ENCODE assay signal across 11 mouse cellular contexts in genomic region chr2:91258830-91259229, GRCm38 (mm10). TPM values are rescaled to one million over a fixed set of nuclear protein-coding genes. Genes with fewer than 3 reads are reported as not detected.
DNase-seq lines count a peak whose midpoint lies in the region; ATAC-seq and TF ChIP-seq lines count a peak whose summit lies in the region.
"Had no signal": no experiment of that assay in that cellular context is flagged by ENCODE, and none has a peak within 500 bp of the region (broad histone marks: within the 10 kb centered on the region; RNA-seq: fewer than 3 reads in every experiment).

No protein-coding gene starts in this region.

- DNase-seq in heart, adult 8-10 months (ENCODE audit: low spot score): no peak
- DNase-seq in left cerebral cortex, adult 2 months (ENCODE audit: extremely low spot score in 1 of 2, low spot score in 2 of 2): no peak
- no peak for DNase-seq in left cerebral cortex, postnatal 10 days (ENCODE audit: extremely low spot score in 1 of 2, low spot score in 2 of 2)
- DNase-seq in adipocyte (ENCODE audit: low spot score): no peak
- DNase-seq: B cell, adult 2 months; kidney, adult 18-20 months had no signal

- H3K27ac ChIP-seq in heart, embryonic 12.5 days (ENCODE audit: poor library complexity, severe bottlenecking): no peak overlapping the region
- H3K27ac ChIP-seq in left cerebral cortex, adult 2 months: peak overlapping the region; percentile 79
- H3K27ac ChIP-seq in limb, embryonic 13.5 days: peak overlapping the region; percentile 92; the same call in 1 of the 2 replicates
- H3K27ac ChIP-seq in neural tube, embryonic 14.5 days (ENCODE audit: low read depth, low read length): no peak overlapping the region
- H3K27ac ChIP-seq in midbrain, embryonic 16.5 days (ENCODE audit: low read length): no peak overlapping the region
- H3K27ac ChIP-seq: macrophage had no signal

- peaks cover 20% of the 10 kb centered on the region for H3K36me3 ChIP-seq in heart, embryonic 12.5 days
- peaks cover 36% of the 10 kb centered on the region for H3K36me3 ChIP-seq in limb, embryonic 13.5 days
- no peaks in the 10 kb centered on the region for H3K36me3 ChIP-seq in neural tube, embryonic 14.5 days (ENCODE audit: control insufficient read depth, insufficient read depth, low read length)
- H3K36me3 ChIP-seq in midbrain, embryonic 16.5 days (ENCODE audit: control insufficient read depth, insufficient read depth, low read length): no peaks in the 10 kb centered on the region

- WGBS in heart, embryonic 12.5 days: 47% methylated on average over 1 of the region's 1 CpGs
- 67% methylated on average over 1 of the region's 1 CpGs for WGBS in limb, embryonic 13.5 days
- WGBS in neural tube, embryonic 14.5 days: 58% methylated on average over 1 of the region's 1 CpGs
- WGBS in midbrain, embryonic 16.5 days: 61% methylated on average over 1 of the region's 1 CpGs

- TF ChIP-seq CTCF in left cerebral cortex, adult 2 months (IDR thresholded peaks at IDR 0.05): no peak

- intact Hi-C loops in left cerebral cortex, adult 2 months (cut with DNase I): loop anchor here (5.0 kb wide), 1 partner anchor 142 kb away; the partner anchor contains the start of gene Mybpc3
- intact Hi-C loops in left cerebral cortex, postnatal 10 days (cut with DNase I): no loop called here

- no peak overlapping the region for H3K4me3 ChIP-seq in heart, embryonic 12.5 days
- H3K4me3 ChIP-seq in left cerebral cortex, adult 2 months: no peak overlapping the region
- H3K4me3 ChIP-seq in limb, embryonic 13.5 days: peak overlapping the region; percentile 71; the same call in 1 of the 2 replicates
- no peak overlapping the region for H3K4me3 ChIP-seq in neural tube, embryonic 14.5 days (ENCODE audit: low read depth, low read length)
- no peak overlapping the region for H3K4me3 ChIP-seq in midbrain, embryonic 16.5 days (ENCODE audit: low read depth, low read length)

- no peaks in the 10 kb centered on the region for H3K9me3 ChIP-seq in heart, embryonic 12.5 days (replicated peaks)
- no peaks in the 10 kb centered on the region for H3K9me3 ChIP-seq in limb, embryonic 13.5 days
- H3K9me3 ChIP-seq in neural tube, embryonic 14.5 days (ENCODE audit: control insufficient read depth, low read length): no peaks in the 10 kb centered on the region
- no peaks in the 10 kb centered on the region for H3K9me3 ChIP-seq in midbrain, embryonic 16.5 days (replicated peaks; ENCODE audit: control insufficient read depth, low read length, poor library complexity, severe bottlenecking)

- peak overlapping the region; percentile 76; the same call in 1 of the 2 replicates for H3K9ac ChIP-seq in heart, embryonic 12.5 days
- H3K9ac ChIP-seq in limb, embryonic 13.5 days: no peak overlapping the region
- no peak overlapping the region for H3K9ac ChIP-seq in neural tube, embryonic 14.5 days (replicated peaks; ENCODE audit: low read depth, low read length)
- no peak overlapping the region for H3K9ac ChIP-seq in midbrain, embryonic 16.5 days (ENCODE audit: low read depth, low read length)

- no peak for ATAC-seq in heart, embryonic 12.5 days (ENCODE audit: insufficient number of reproducible peaks, low FRiP score)
- no peak for ATAC-seq in limb, embryonic 13.5 days (ENCODE audit: low FRiP score, low read depth)
- ATAC-seq in neural tube, embryonic 14.5 days (ENCODE audit: low read depth): no peak
- ATAC-seq in midbrain, embryonic 16.5 days: no peak

- peaks cover 27% of the 10 kb centered on the region for H3K27me3 ChIP-seq in heart, embryonic 12.5 days (replicated peaks)
- H3K27me3 ChIP-seq in limb, embryonic 13.5 days: peaks cover 24% of the 10 kb centered on the region
- peaks cover 12% of the 10 kb centered on the region for H3K27me3 ChIP-seq in neural tube, embryonic 14.5 days (ENCODE audit: control insufficient read depth, insufficient read depth, low read length)
- peaks cover 22% of the 10 kb centered on the region for H3K27me3 ChIP-seq in midbrain, embryonic 16.5 days (ENCODE audit: control insufficient read depth, insufficient read depth, low read depth, low read length)

- H3K4me2 ChIP-seq in heart, embryonic 12.5 days: no peak overlapping the region
- H3K4me2 ChIP-seq in limb, embryonic 13.5 days (replicated peaks): peak overlapping the region; percentile 88
- H3K4me2 ChIP-seq in neural tube, embryonic 14.5 days (ENCODE audit: low read depth, low read length): peak overlapping the region; percentile 95; the same call in 1 of the 2 replicates
- H3K4me2 ChIP-seq in midbrain, embryonic 16.5 days (ENCODE audit: low read length): no peak overlapping the region

- H3K4me1 ChIP-seq in heart, embryonic 12.5 days (replicated peaks): peaks cover 38% of the 10 kb centered on the region
- H3K4me1 ChIP-seq in limb, embryonic 13.5 days: peaks cover 33% of the 10 kb centered on the region
- H3K4me1 ChIP-seq in neural tube, embryonic 14.5 days (ENCODE audit: control insufficient read depth, insufficient read depth, low read length): peaks cover 19% of the 10 kb centered on the region
- H3K4me1 ChIP-seq in midbrain, embryonic 16.5 days (ENCODE audit: control insufficient read depth, insufficient read depth, low read length): peaks cover 27% of the 10 kb centered on the region

RNA-seq across cellular contexts. Expression of gene Pacsin3, which starts 3.1 kb away (rescaled TPM):
- 30.4 and 31.9 TPM in 2 replicates for polyA plus RNA-seq in heart, embryonic 12.5 days (2016; fragmentation: Nextera tagmentation; extraction: Ambion mirVana)
- 100 to 1,000 TPM; 168 to 198 (median 178) TPM for total RNA-seq in heart, adult 8-10 months (2022)
- total RNA-seq in left cerebral cortex, adult 2 months (2021): 10 to 100 TPM; 42.7 to 46.9 TPM
- total RNA-seq in left cerebral cortex, postnatal 10 days (2021): 10 to 100 TPM; 36.4 to 38.7 TPM
- 44.8 and 47.4 TPM in 2 replicates for polyA plus RNA-seq in limb, embryonic 13.5 days (2015; fragmentation: Nextera tagmentation; extraction: Ambion mirVana)
- 11.7 and 13.1 TPM in 2 replicates for polyA plus RNA-seq in neural tube, embryonic 14.5 days (2014; fragmentation: Nextera tagmentation; extraction: Ambion mirVana)
- 9.7 and 17.5 TPM in 2 replicates for polyA plus RNA-seq in midbrain, embryonic 16.5 days (2015; fragmentation: Nextera tagmentation; extraction: Ambion mirVana)

RNA-seq across cellular contexts. Expression of gene Arfgap2, which starts 5.9 kb away (rescaled TPM):
- polyA plus RNA-seq in heart, embryonic 12.5 days (2016; fragmentation: Nextera tagmentation; extraction: Ambion mirVana): 73.9 and 74.2 TPM in 2 replicates
- total RNA-seq in heart, adult 8-10 months (2022): 10 to 100 TPM; 53.7 to 61.8 (median 55.7) TPM
- total RNA-seq in left cerebral cortex, adult 2 months (2021): 10 to 100 TPM; 73.9 to 81.8 TPM
- total RNA-seq in left cerebral cortex, postnatal 10 days (2021): 10 to 100 TPM; 60.5 to 61.6 TPM
- polyA plus RNA-seq in limb, embryonic 13.5 days (2015; fragmentation: Nextera tagmentation; extraction: Ambion mirVana): 89.0 and 91.6 TPM in 2 replicates
- 52.9 and 68.8 TPM in 2 replicates for polyA plus RNA-seq in neural tube, embryonic 14.5 days (2014; fragmentation: Nextera tagmentation; extraction: Ambion mirVana)
- 73.0 and 74.4 TPM in 2 replicates for polyA plus RNA-seq in midbrain, embryonic 16.5 days (2015; fragmentation: Nextera tagmentation; extraction: Ambion mirVana)

RNA-seq across cellular contexts. Expression of gene Ddb2, which starts 22.0 kb away (rescaled TPM):
- 7.5 and 7.7 TPM in 2 replicates for polyA plus RNA-seq in heart, embryonic 12.5 days (2016; fragmentation: Nextera tagmentation; extraction: Ambion mirVana)
- 1 to 10 TPM; 1.7 to 4.2 (median 3.3) TPM for total RNA-seq in heart, adult 8-10 months (2022)
- 10 to 100 TPM; 11.7 to 14.4 TPM for total RNA-seq in left cerebral cortex, adult 2 months (2021)
- 10 to 100 TPM; 10.2 to 11.3 TPM for total RNA-seq in left cerebral cortex, postnatal 10 days (2021)
- 23.6 and 26.7 TPM in 2 replicates for polyA plus RNA-seq in limb, embryonic 13.5 days (2015; fragmentation: Nextera tagmentation; extraction: Ambion mirVana)
- 12.9 and 13.5 TPM in 2 replicates for polyA plus RNA-seq in neural tube, embryonic 14.5 days (2014; fragmentation: Nextera tagmentation; extraction: Ambion mirVana)
- 18.1 and 18.4 TPM in 2 replicates for polyA plus RNA-seq in midbrain, embryonic 16.5 days (2015; fragmentation: Nextera tagmentation; extraction: Ambion mirVana)

RNA-seq across cellular contexts. Expression of gene Acp2, which starts 56.1 kb away (rescaled TPM):
- polyA plus RNA-seq in heart, embryonic 12.5 days (2016; fragmentation: Nextera tagmentation; extraction: Ambion mirVana): 18.2 and 22.3 TPM in 2 replicates
- total RNA-seq in heart, adult 8-10 months (2022): 10 to 100 TPM; 14.3 to 17.5 (median 16.7) TPM
- 10 to 100 TPM; 42.4 to 44.5 TPM for total RNA-seq in left cerebral cortex, adult 2 months (2021)
- 10 to 100 TPM; 46.6 to 51.7 TPM for total RNA-seq in left cerebral cortex, postnatal 10 days (2021)
- polyA plus RNA-seq in limb, embryonic 13.5 days (2015; fragmentation: Nextera tagmentation; extraction: Ambion mirVana): 30.2 and 34.6 TPM in 2 replicates
- polyA plus RNA-seq in neural tube, embryonic 14.5 days (2014; fragmentation: Nextera tagmentation; extraction: Ambion mirVana): 43.2 and 45.9 TPM in 2 replicates
- polyA plus RNA-seq in midbrain, embryonic 16.5 days (2015; fragmentation: Nextera tagmentation; extraction: Ambion mirVana): 38.3 and 39.2 TPM in 2 replicates

RNA-seq across cellular contexts. Expression of gene Nr1h3, which starts 56.2 kb away (rescaled TPM):
- polyA plus RNA-seq in heart, embryonic 12.5 days (2016; fragmentation: Nextera tagmentation; extraction: Ambion mirVana): 1.2 and 2.5 TPM in 2 replicates
- total RNA-seq in heart, adult 8-10 months (2022): 10 to 100 TPM; 15.6 to 31.0 (median 22.5) TPM
- total RNA-seq in left cerebral cortex, adult 2 months (2021): 1 to 10 TPM; 3.4 to 7.1 TPM
- total RNA-seq in left cerebral cortex, postnatal 10 days (2021): 1 to 10 TPM; 1.5 TPM
- 1.7 TPM in 2 replicates for polyA plus RNA-seq in limb, embryonic 13.5 days (2015; fragmentation: Nextera tagmentation; extraction: Ambion mirVana)
- 1.7 and 2.1 TPM in 2 replicates for polyA plus RNA-seq in neural tube, embryonic 14.5 days (2014; fragmentation: Nextera tagmentation; extraction: Ambion mirVana)
- 2.7 and 2.9 TPM in 2 replicates for polyA plus RNA-seq in midbrain, embryonic 16.5 days (2015; fragmentation: Nextera tagmentation; extraction: Ambion mirVana)

Comparison
In these comparisons a context has a peak if more than half of its experiments do, and no peak if none do; other contexts are left out.
1. H3K27ac ChIP-seq: peak in left cerebral cortex, adult 2 months (single experiment) and limb, embryonic 13.5 days (single experiment); none in heart, embryonic 12.5 days (single experiment), neural tube, embryonic 14.5 days (single experiment) and midbrain, embryonic 16.5 days (single experiment).
2. H3K4me2 ChIP-seq: peak in limb, embryonic 13.5 days (single experiment) and neural tube, embryonic 14.5 days (single experiment); none in heart, embryonic 12.5 days (single experiment) and midbrain, embryonic 16.5 days (single experiment).